Mouse (Mus musculus): ENCODE data around the gene Jph2.

GRCm38 (mm10) chr2:163332368-163333055 is 65.3 kb downstream of the Jph2 start:
- no peak for TF ChIP-seq POLR2A (IDR thresholded peaks at IDR 0.05; ENCODE audit: borderline replicate concordance, extremely low read depth, low read depth, low read length)
- no peak for TF ChIP-seq CTCF (IDR thresholded peaks at IDR 0.05; ENCODE audit: insufficient read depth, low read length)

Data from lung, adult 2 months (tissue).